Mouse (Mus musculus) testis, adult 2 months (tissue): ENCODE data around the gene Inpp4b.

Source experiments
- CTCF ChIP-seq: fragments of 200-500 bp; IDR thresholded peaks from 2 replicates; pipeline ENCODE4 v1.5.1; 2012; ENCODE audit warnings: low read depth, mild to moderate bottlenecking, inconsistent platforms, low read length, moderate library complexity; ENCODE audit not compliant: control insufficient read depth, insufficient read depth, insufficient replicate concordance
- POLR2A ChIP-seq: fragments of 200-500 bp; IDR thresholded peaks from 2 replicates; pipeline ENCODE4 v1.6.1; 2012; ENCODE audit warnings: low read depth, mild to moderate bottlenecking, inconsistent platforms, low read length, moderate library complexity; ENCODE audit not compliant: control insufficient read depth

DNA sequence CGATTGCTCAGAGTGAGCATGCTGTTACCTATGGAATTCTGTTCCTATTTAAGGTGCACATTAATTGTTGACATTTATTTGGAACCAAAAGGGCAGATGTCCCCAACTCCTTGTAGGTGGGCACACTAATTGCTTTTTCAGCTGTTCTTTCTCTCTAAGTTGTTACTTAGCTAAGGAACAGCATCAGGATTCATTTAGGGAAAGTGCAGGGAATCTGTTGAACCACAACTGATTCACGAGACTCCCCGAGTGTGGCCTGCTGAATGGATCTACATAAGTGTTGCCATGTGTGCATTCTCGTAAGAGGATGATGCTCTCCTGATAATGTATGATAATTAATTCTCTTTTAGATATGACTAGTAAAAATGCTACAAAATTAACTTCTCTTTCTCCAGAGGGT is 297.5 kb downstream of the Inpp4b start:
- TF ChIP-seq CTCF = no peak
- TF ChIP-seq POLR2A = no peak
